Mouse (Mus musculus) hindbrain, embryonic 11.5 days (tissue): ENCODE data around the gene Lhfpl1. TPM values are rescaled to one million over a fixed set of nuclear protein-coding genes. Genes with fewer than 3 reads are reported as not detected.
"Not testable (repeated sequence)": the region's sequence is repeated elsewhere in the genome, so short reads cannot be mapped to it uniquely, and the experiment has no call there.

ENCODE experiments used
- ATAC-seq: fragments of 200-750 bp; cut with Nextera tagmentation; 2 replicates; pipeline ENCODE4 v1.8.0; 2017; ENCODE audit warnings: mild to moderate bottlenecking, moderate TSS enrichment, moderate library complexity; ENCODE audit not compliant: low FRiP score
- DNase-seq: peaks from one replicate; pipeline ENCODE4 v3.0.0-alpha.2; 2015; ENCODE audit warnings: low spot score
- H3K27ac ChIP-seq: fragments of 300-500 bp; sonication (generic); 2 replicates; pipeline ENCODE4 v1.5.1; 2014; ENCODE audit warnings: mild to moderate bottlenecking, low read depth, low read length
- H3K27me3 ChIP-seq: fragments of 300-500 bp; sonication (generic); 2 replicates; pipeline ENCODE4 v1.6.1; 2014; ENCODE audit warnings: mild to moderate bottlenecking, low read length, moderate library complexity, mixed read lengths; ENCODE audit not compliant: control insufficient read depth, insufficient read depth
- H3K36me3 ChIP-seq: fragments of 300-500 bp; sonication (generic); 2 replicates; pipeline ENCODE4 v1.6.1; 2014; ENCODE audit warnings: mild to moderate bottlenecking, low read length, moderate library complexity, mixed read lengths; ENCODE audit not compliant: control insufficient read depth, insufficient read depth
- H3K4me1 ChIP-seq: fragments of 300-500 bp; sonication (generic); replicated peaks from 2 replicates; pipeline ENCODE4 v1.6.1; 2014; ENCODE audit warnings: low read length, mixed read lengths; ENCODE audit not compliant: control insufficient read depth, insufficient read depth
- H3K4me2 ChIP-seq: fragments of 300-500 bp; sonication (generic); replicated peaks from 2 replicates; pipeline ENCODE4 v1.6.1; 2014; ENCODE audit warnings: mild to moderate bottlenecking, low read depth, low read length
- H3K4me3 ChIP-seq: fragments of 300-500 bp; sonication (generic); 2 replicates; pipeline ENCODE4 v1.5.1; 2014; ENCODE audit warnings: low read depth, low read length
- H3K9ac ChIP-seq: fragments of 300-500 bp; sonication (generic); 2 replicates; pipeline ENCODE4 v1.6.1; 2014; ENCODE audit warnings: low read depth, low read length
- H3K9me3 ChIP-seq: fragments of 300-500 bp; sonication (generic); 2 replicates; pipeline ENCODE4 v1.6.1; 2016; ENCODE audit warnings: low read length; ENCODE audit not compliant: control insufficient read depth
- WGBS: fragments of 180-500 bp; shearing (Covaris S2); extraction: QIAGEN DNeasy Blood & Tissue Kit; methylation state at CpG from one replicate; pipeline ENCODE4 v1.1.7; 2014; 5-methylcytosine and 5-hydroxymethylcytosine counted together
- polyA plus RNA-seq: library from polyadenylated mRNA; unstranded; fragments of >200 nt; fragmentation: Nextera tagmentation; extraction: Ambion mirVana; gene quantifications from 2 replicates; pipeline ENCODE4 v1.2.1, GENCODE M21; 2014

Gene Lhfpl1
- 0.21 and 0.49 TPM in 2 replicates for polyA plus RNA-seq

- no peak for ATAC-seq
- Histone ChIP-seq H3K9ac (no peak within 1 kb of the TSS), H3K27me3 (no peaks in the 10 kb centered on the region), H3K4me3 (no peak within 1 kb of the TSS), H3K36me3 (no peaks in the 10 kb centered on the region), H3K9me3 (no peaks in the 10 kb centered on the region), H3K4me2 (no peak within 1 kb of the TSS), H3K27ac (no peak within 1 kb of the TSS), H3K4me1 (no peaks in the 10 kb centered on the region)
- 46% methylated on average over 7 of the region's 7 CpGs for WGBS
- DNase-seq, result peak; percentile 17
These were observed at the start of gene Lhfpl1 for GRCm38 (mm10) chrX:145348377-145349203. Gene Lhfpl1, minus strand, starts transcription at chrX:145349089.

DNA sequence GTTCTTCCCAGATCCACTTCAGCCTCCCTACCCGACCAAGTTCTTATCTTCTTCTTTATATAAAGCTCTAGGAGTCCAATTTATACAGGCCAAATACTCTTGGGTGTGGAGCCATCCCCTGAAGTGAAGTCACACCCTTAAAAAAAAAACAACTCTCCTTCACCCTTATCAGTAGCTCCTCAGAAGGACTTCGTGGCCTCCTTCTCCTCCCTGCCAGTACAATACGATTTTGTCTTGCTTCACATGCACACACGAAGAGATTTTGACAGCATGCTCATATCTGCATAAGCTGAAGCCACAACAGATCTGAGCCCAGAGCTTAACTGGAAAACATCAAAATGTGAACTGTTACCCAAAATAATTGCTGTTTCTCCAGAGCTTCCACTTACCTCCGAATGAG is 22.9 kb upstream of the Lhfpl1 start:
- Histone ChIP-seq H3K9ac (no peak overlapping the region), H3K4me1 (no peaks in the 10 kb centered on the region), H3K27me3 (no peaks in the 10 kb centered on the region), H3K36me3 (no peaks in the 10 kb centered on the region), H3K9me3 (no peaks in the 10 kb centered on the region), H3K27ac (no peak overlapping the region), H3K4me3 (no peak overlapping the region), H3K4me2 (no peak overlapping the region)
- no peak for ATAC-seq
- DNase-seq, result no peak
- WGBS, result 80% methylated on average over 5 of the region's 5 CpGs

GRCm38 (mm10) chrX:145362527-145362926 is 13.6 kb upstream of the Lhfpl1 start:
- H3K36me3 ChIP-seq, result no peaks in the 10 kb centered on the region
- no peak overlapping the region for H3K9ac ChIP-seq
- ATAC-seq (no peak), DNase-seq (no peak)
- H3K4me3 ChIP-seq, result no peak overlapping the region
- no peaks in the 10 kb centered on the region for H3K9me3 ChIP-seq
- no peaks in the 10 kb centered on the region for H3K4me1 ChIP-seq
- H3K27me3 ChIP-seq, result no peaks in the 10 kb centered on the region
- no peak overlapping the region for H3K4me2 ChIP-seq
- H3K27ac ChIP-seq, result no peak overlapping the region
- WGBS, result 85% methylated on average over 4 of the region's 4 CpGs

DNA sequence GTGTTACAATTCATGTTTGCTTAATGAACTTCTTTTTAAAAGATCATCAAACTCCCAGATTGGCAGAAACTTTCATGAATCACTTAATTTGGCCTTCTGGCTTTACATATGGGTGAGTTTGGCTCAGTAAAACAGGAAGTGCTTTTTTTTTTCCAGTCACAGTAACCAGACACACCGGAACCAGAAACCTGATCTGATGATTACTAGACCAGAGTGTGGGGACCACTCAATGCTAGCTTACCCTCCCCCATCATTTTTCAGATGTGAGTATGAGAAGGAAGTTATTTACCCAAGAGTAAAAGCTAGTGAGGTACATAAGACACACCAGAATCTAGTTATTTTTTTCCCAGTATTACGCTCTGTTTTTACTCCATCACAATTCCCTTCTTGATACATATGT is 6.5 kb downstream of the Lhfpl1 start:
- Histone ChIP-seq H3K4me2 (no peak overlapping the region), H3K4me1 (no peaks in the 10 kb centered on the region), H3K9ac (no peak overlapping the region), H3K4me3 (no peak overlapping the region), H3K27ac (no peak overlapping the region), H3K9me3 (no peaks in the 10 kb centered on the region), H3K36me3 (no peaks in the 10 kb centered on the region), H3K27me3 (no peaks in the 10 kb centered on the region)
- WGBS, result 77% methylated on average over 2 of the region's 2 CpGs
- DNase-seq (no peak), ATAC-seq (no peak)

DNA sequence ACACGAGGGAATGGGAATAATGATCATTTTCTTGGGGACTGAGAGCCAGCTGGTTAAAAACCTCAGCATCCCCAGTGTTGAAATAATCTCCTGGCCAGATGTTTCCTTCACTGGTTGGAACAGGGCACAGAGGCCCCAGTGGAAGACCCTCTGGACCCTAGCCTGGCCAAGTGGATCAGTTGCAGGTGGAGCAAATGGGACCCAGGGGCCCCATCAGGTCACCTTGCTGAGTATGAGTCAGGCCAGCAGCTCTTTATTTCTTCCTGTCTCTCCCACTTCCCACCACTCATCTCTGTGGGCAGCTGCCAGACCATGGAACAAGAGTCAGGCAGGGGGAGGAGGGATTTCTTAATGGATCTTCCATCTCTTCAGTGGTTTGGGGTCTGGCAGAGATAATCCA is 12.7 kb downstream of the Lhfpl1 start:
- WGBS, result 87% methylated on average over 1 of the region's 1 CpGs
- H3K9me3 ChIP-seq, result no peaks in the 10 kb centered on the region
- no peaks in the 10 kb centered on the region for H3K36me3 ChIP-seq
- no peaks in the 10 kb centered on the region for H3K27me3 ChIP-seq
- no peak for DNase-seq
- no peaks in the 10 kb centered on the region for H3K4me1 ChIP-seq
- H3K4me2 ChIP-seq, result no peak overlapping the region
- no peak for ATAC-seq
- no peak overlapping the region for H3K27ac ChIP-seq
- H3K4me3 ChIP-seq, result no peak overlapping the region
- no peak overlapping the region for H3K9ac ChIP-seq

- no peak overlapping the region for H3K27ac ChIP-seq
- peak; percentile 6 for DNase-seq
- no peaks in the 10 kb centered on the region for H3K9me3 ChIP-seq
- no peaks in the 10 kb centered on the region for H3K36me3 ChIP-seq
- no peak overlapping the region for H3K4me3 ChIP-seq
- H3K4me1 ChIP-seq, result no peaks in the 10 kb centered on the region
- ATAC-seq, result no peak
- H3K4me2 ChIP-seq, result no peak overlapping the region
- no peaks in the 10 kb centered on the region for H3K27me3 ChIP-seq
- WGBS, result 75% methylated on average over 1 of the region's 1 CpGs
- no peak overlapping the region for H3K9ac ChIP-seq
These were observed 40.3 kb downstream of the Lhfpl1 start for GRCm38 (mm10) chrX:145308555-145308954.

DNA sequence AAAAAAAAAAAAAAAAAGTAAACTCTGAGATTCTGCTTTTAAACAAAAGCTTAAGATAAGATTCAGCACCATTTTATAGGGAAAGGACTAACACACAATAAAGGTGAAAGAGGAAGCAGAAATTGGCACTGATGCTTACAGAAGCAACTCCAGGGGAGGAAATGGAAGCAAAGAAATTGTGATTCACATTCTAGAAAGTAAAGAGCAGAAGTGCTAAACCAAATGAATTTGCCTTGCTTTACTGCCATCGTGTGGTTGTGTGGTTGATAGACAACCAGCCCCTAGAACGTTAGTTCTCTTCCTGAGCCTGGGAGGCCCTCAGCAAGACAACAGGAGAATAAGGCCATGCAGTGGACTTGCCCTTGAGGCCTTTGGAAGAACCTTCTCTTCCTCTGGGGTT is 41.7 kb downstream of the Lhfpl1 start:
- peak; percentile 47 for DNase-seq
- Histone ChIP-seq H3K9me3 (no peaks in the 10 kb centered on the region), H3K27ac (no peak overlapping the region), H3K9ac (no peak overlapping the region), H3K36me3 (no peaks in the 10 kb centered on the region), H3K4me3 (no peak overlapping the region), H3K27me3 (no peaks in the 10 kb centered on the region), H3K4me2 (no peak overlapping the region), H3K4me1 (no peaks in the 10 kb centered on the region)
- 4% methylated on average over 2 of the region's 2 CpGs for WGBS
- ATAC-seq, result no peak

DNA sequence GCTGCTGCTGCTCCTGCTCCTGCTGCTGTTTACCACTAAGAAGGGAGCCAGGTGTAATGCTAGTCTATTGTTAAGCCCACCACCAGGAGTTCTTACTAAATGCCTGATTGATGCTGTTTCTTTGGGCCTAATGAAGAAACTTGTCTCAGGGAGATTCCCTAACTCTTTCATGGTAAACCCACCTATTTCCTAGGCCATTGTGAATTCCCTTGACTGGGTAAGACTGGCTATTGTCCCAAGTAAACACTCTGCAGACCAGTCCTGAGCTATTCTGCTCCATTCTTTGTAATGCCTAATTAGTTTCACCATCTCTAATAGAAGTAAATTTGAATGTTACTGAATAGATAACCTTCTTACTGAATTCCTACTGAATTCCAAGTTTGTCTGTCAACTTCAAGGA is 48.7 kb downstream of the Lhfpl1 start:
- not testable (repeated sequence) for H3K9me3 ChIP-seq, H3K4me1 ChIP-seq, DNase-seq, H3K27me3 ChIP-seq, H3K9ac ChIP-seq, H3K36me3 ChIP-seq, H3K27ac ChIP-seq, H3K4me2 ChIP-seq, ATAC-seq, H3K4me3 ChIP-seq

GRCm38 (mm10) chrX:145272209-145272608 is 76.7 kb downstream of the Lhfpl1 start:
- ATAC-seq (no peak), DNase-seq (no peak)
- no peaks in the 10 kb centered on the region for H3K36me3 ChIP-seq
- 74% methylated on average over 3 of the region's 3 CpGs for WGBS
- H3K4me3 ChIP-seq, result no peak overlapping the region
- H3K4me1 ChIP-seq, result no peaks in the 10 kb centered on the region
- no peaks in the 10 kb centered on the region for H3K9me3 ChIP-seq
- H3K27me3 ChIP-seq, result no peaks in the 10 kb centered on the region
- H3K27ac ChIP-seq, result no peak overlapping the region
- no peak overlapping the region for H3K4me2 ChIP-seq
- no peak overlapping the region for H3K9ac ChIP-seq
